Mouse (Mus musculus) embryonic facial prominence, embryonic 13.5 days (tissue): Measurements from ENCODE around the gene Lztr1. TPM values are rescaled to one million over a fixed set of nuclear protein-coding genes. Genes with fewer than 3 reads are reported as not detected.

Experiments used
- ATAC-seq: fragments of 200-750 bp; cut with Nextera tagmentation; 2 replicates; pipeline ENCODE4 v1.8.0; 2017; ENCODE audit warnings: low read depth; ENCODE audit not compliant: insufficient number of reproducible peaks, insufficient read depth, low FRiP score, low TSS enrichment
- H3K27ac ChIP-seq: fragments of 300-500 bp; sonication (generic); 2 replicates; pipeline ENCODE4 v1.5.1; 2015; ENCODE audit warnings: moderate library complexity, mild to moderate bottlenecking, inconsistent platforms
- H3K27me3 ChIP-seq: fragments of 300-500 bp; sonication (generic); 2 replicates; pipeline ENCODE4 v1.6.1; 2015; ENCODE audit warnings: mild to moderate bottlenecking, inconsistent platforms
- H3K36me3 ChIP-seq: fragments of 300-500 bp; sonication (generic); 2 replicates; pipeline ENCODE4 v1.6.1; 2015; ENCODE audit warnings: mild to moderate bottlenecking, inconsistent platforms
- H3K4me1 ChIP-seq: fragments of 300-500 bp; sonication (generic); 2 replicates; pipeline ENCODE4 v1.6.1; 2015; ENCODE audit warnings: inconsistent platforms
- H3K4me2 ChIP-seq: fragments of 300-500 bp; sonication (generic); 2 replicates; pipeline ENCODE4 v1.6.1; 2015; ENCODE audit warnings: moderate library complexity, mild to moderate bottlenecking, inconsistent platforms
- H3K4me3 ChIP-seq: fragments of 300-500 bp; sonication (generic); 2 replicates; pipeline ENCODE4 v1.5.1; 2015; ENCODE audit warnings: mild to moderate bottlenecking, inconsistent platforms
- H3K9ac ChIP-seq: fragments of 300-500 bp; sonication (generic); 2 replicates; pipeline ENCODE4 v1.6.1; 2015; ENCODE audit warnings: mild to moderate bottlenecking, inconsistent platforms
- H3K9me3 ChIP-seq: fragments of 300-500 bp; sonication (generic); 2 replicates; pipeline ENCODE4 v1.6.1; 2016; ENCODE audit warnings: inconsistent platforms
- WGBS: fragments of 180-500 bp; shearing (Covaris S2); methylation state at CpG from one replicate; pipeline ENCODE4 v1.1.7; 2015; ENCODE audit warnings: mixed read lengths; 5-methylcytosine and 5-hydroxymethylcytosine counted together
- polyA plus RNA-seq: library from polyadenylated mRNA; unstranded; fragments of >200 nt; fragmentation: Nextera tagmentation; extraction: Ambion mirVana; gene quantifications from 2 replicates; pipeline ENCODE4 v1.2.1, GENCODE M21; 2015

Lztr1 gene
- polyA plus RNA-seq, result 98.5 and 119 TPM in 2 replicates

DNA sequence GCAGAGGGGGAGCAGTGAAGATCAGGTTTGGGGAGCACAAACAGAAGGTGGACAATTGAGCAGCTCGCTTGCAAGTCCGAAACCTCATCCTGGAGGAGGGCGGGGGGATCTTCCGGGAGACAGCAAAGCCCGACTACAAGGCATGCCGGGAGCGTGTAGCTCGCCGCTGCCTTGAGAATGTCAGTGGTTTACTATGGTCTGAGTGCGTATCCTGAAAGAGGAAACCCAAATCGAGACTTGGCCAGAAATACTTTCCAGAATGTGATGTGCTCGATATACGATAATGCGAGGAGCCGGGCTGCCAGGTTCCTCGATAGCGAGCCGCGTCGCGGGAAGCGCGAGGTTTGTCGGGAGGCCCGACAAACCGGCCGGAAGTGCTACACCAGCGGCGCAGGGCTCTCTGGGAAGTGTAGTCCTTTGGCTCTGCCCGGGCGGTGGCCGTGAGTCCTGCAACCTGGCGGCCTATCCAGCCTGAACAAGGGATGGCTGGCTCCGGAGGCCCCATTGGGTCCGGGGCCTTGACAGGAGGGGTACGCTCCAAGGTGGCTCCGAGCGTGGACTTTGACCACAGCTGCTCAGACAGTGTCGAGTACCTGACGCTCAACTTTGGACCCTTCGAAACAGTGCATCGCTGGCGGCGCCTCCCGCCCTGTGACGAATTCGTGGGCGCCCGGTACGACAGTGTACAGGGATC is at the start of gene Lztr1:
Gene Lztr1 (plus strand): TSS at position 143 of the 694 bp plus-strand sequence.
- H3K9me3 ChIP-seq, result no peaks in the 10 kb centered on the region
- WGBS, result under 1% methylated on average over 50 of the region's 50 CpGs
- H3K4me2 ChIP-seq, result peak within 1 kb of the TSS; percentile 83
- H3K9ac ChIP-seq, result peak within 1 kb of the TSS; percentile 88
- peaks cover 28% of the 10 kb centered on the region for H3K36me3 ChIP-seq
- peak; percentile 91 for ATAC-seq
- H3K4me3 ChIP-seq, result peak within 1 kb of the TSS; percentile 82
- no peaks in the 10 kb centered on the region for H3K27me3 ChIP-seq
- H3K27ac ChIP-seq, result peak within 1 kb of the TSS; percentile 94
- H3K4me1 ChIP-seq, result peaks cover 11% of the 10 kb centered on the region

- Histone ChIP-seq H3K4me3 (no peak overlapping the region), H3K27me3 (no peaks in the 10 kb centered on the region), H3K9me3 (no peaks in the 10 kb centered on the region), H3K4me2 (no peak overlapping the region), H3K4me1 (peaks cover 15% of the 10 kb centered on the region), H3K9ac (no peak overlapping the region), H3K27ac (no peak overlapping the region), H3K36me3 (peaks cover 49% of the 10 kb centered on the region)
- ATAC-seq, result no peak
- 90% methylated on average over 4 of the region's 4 CpGs for WGBS
Measured at GRCm38 (mm10) chr16:17460254-17460653, 48.2 kb upstream of the Lztr1 start.

DNA sequence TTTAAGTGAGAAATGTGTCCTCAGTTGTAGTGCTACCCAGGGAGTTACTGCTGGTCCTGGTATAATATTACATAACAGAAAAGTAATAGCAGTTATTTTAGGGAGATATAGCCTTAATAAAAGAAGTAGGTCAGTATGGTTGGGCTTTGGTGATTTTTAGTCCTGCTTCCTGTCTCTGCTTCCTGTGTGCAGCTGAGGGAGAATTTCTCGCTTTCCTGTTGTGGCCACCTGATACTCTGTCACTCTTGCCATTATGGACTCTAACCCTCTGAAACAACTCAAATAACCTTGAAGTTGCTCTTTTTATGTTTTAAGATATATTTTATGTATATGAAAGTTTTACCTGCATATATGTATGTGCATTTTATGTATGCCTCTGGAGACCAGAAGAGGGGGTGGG is 46.9 kb upstream of the Lztr1 start:
- H3K4me2 ChIP-seq, result no peak overlapping the region
- 89% methylated on average over 1 of the region's 1 CpGs for WGBS
- ATAC-seq, result no peak
- H3K9ac ChIP-seq, result no peak overlapping the region
- H3K4me1 ChIP-seq, result peaks cover 7% of the 10 kb centered on the region; the same call in 1 of the 2 replicates
- H3K27ac ChIP-seq, result no peak overlapping the region
- H3K9me3 ChIP-seq, result no peaks in the 10 kb centered on the region
- no peak overlapping the region for H3K4me3 ChIP-seq
- H3K36me3 ChIP-seq, result peaks cover 39% of the 10 kb centered on the region
- H3K27me3 ChIP-seq, result no peaks in the 10 kb centered on the region

DNA sequence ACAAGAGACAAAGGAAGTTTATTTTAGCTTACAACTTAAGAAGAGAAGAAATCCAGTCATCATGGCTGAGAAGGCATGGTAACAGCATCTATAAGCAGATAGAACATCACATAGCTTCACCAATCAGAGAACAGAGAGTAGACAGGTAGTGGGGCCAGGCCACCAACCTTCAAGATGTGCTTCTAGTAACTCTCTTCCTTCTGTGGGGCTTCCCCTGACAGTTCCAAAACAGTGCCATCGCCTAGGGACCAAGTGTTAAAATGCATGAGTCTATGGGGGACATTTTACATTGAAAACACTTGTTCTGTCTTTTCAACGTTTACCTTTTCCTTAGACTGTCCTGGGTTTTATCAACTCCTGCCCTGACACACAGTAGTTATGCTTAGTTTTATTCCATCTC is 45.3 kb upstream of the Lztr1 start:
- no peaks in the 10 kb centered on the region for H3K4me1 ChIP-seq
- no peak overlapping the region for H3K4me2 ChIP-seq
- H3K9ac ChIP-seq, result no peak overlapping the region
- H3K27ac ChIP-seq, result no peak overlapping the region
- H3K9me3 ChIP-seq, result no peaks in the 10 kb centered on the region
- WGBS, result 92% methylated on average over 2 of the region's 2 CpGs
- H3K4me3 ChIP-seq, result no peak overlapping the region
- no peaks in the 10 kb centered on the region for H3K27me3 ChIP-seq
- no peak for ATAC-seq
- H3K36me3 ChIP-seq, result peaks cover 26% of the 10 kb centered on the region

DNA sequence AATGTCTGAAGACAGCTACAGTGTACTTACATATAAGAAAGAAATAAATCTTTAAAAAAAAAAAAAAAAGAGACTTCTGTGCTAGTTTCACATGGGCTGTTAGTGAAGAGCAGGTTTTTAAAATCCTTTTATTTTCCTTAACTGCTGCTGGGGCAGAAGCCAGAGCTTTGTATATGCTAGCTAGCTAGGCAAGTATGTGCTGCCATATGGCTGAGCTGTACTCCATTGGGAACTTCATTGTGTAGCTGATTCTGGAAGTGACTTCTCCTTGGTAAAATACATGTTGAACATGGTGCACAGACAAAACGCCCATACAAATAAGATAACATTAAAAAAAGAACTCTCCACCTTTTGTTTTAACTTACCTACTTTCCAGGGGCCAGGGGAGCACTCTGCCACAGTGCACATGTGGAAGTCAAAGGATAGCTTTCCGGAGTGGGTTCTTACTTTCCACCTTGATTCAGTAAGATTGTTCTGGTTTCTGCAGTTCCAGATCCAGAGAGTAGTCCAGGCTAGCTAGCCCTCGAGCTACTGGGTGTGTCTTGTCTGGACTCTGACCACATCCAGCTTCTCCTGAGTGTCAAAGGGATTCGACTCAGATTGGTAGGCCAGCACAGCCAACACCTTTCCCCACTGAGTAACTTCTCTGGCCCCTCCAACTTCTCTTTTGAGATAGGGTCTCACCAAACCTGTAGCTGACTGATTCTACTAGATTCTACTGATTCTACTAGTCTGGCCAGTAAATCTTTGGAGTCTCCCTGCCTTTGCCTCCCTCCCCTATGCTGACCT is 41.4 kb upstream of the Lztr1 start:
- Histone ChIP-seq H3K27me3 (no peaks in the 10 kb centered on the region), H3K9ac (no peak overlapping the region), H3K9me3 (no peaks in the 10 kb centered on the region), H3K27ac (no peak overlapping the region), H3K4me1 (no peaks in the 10 kb centered on the region), H3K36me3 (peaks cover 33% of the 10 kb centered on the region), H3K4me3 (no peak overlapping the region), H3K4me2 (no peak overlapping the region)
- ATAC-seq, result no peak
- WGBS, result 84% methylated on average over 4 of the region's 4 CpGs

- Histone ChIP-seq H3K4me2 (no peak overlapping the region), H3K4me1 (peaks cover 4% of the 10 kb centered on the region; the same call in 1 of the 2 replicates), H3K36me3 (peaks cover 53% of the 10 kb centered on the region), H3K9ac (no peak overlapping the region), H3K27me3 (no peaks in the 10 kb centered on the region), H3K9me3 (no peaks in the 10 kb centered on the region), H3K27ac (no peak overlapping the region), H3K4me3 (no peak overlapping the region)
- WGBS, result 87% methylated on average over 6 of the region's 6 CpGs
- no peak for ATAC-seq
Measured at GRCm38 (mm10) chr16:17472498-17472897, 36.0 kb upstream of the Lztr1 start.

GRCm38 (mm10) chr16:17474091-17474490 is 34.4 kb upstream of the Lztr1 start:
- no peaks in the 10 kb centered on the region for H3K9me3 ChIP-seq
- no peak overlapping the region for H3K4me3 ChIP-seq
- no peak overlapping the region for H3K9ac ChIP-seq
- no peak overlapping the region for H3K4me2 ChIP-seq
- H3K36me3 ChIP-seq, result peaks cover 55% of the 10 kb centered on the region
- H3K27ac ChIP-seq, result no peak overlapping the region
- H3K4me1 ChIP-seq, result peaks cover 4% of the 10 kb centered on the region; the same call in 1 of the 2 replicates
- ATAC-seq, result no peak
- no peaks in the 10 kb centered on the region for H3K27me3 ChIP-seq

- H3K36me3 ChIP-seq, result peaks cover 54% of the 10 kb centered on the region
- ATAC-seq, result no peak
- H3K4me1 ChIP-seq, result peaks cover 4% of the 10 kb centered on the region; the same call in 1 of the 2 replicates
- no peak overlapping the region for H3K4me3 ChIP-seq
- WGBS, result 82% methylated on average over 2 of the region's 2 CpGs
- H3K4me2 ChIP-seq, result no peak overlapping the region
- H3K27ac ChIP-seq, result no peak overlapping the region
- no peaks in the 10 kb centered on the region for H3K9me3 ChIP-seq
- no peak overlapping the region for H3K9ac ChIP-seq
- no peaks in the 10 kb centered on the region for H3K27me3 ChIP-seq
Measured at GRCm38 (mm10) chr16:17474761-17475160, 33.7 kb upstream of the Lztr1 start.

DNA sequence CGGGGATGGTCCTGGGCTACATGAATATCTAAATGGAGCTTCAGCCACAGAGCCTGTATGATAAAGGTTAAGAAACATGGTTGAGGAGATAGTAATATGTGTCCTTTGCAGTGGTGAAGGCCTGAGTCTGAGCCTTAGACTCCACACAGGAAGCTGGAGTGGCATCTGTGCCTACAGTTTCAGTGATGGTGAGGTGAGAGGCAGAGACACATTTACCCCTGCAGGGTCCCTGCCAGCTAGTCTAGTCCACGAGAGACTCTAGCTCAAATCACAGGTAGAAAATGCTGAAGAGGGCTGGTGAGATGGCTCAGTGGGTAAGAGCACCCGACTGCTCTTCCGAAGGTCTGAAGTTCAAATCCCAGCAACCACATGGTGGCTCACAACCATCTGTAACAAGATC is 33.2 kb upstream of the Lztr1 start:
- Histone ChIP-seq H3K9ac (no peak overlapping the region), H3K4me3 (no peak overlapping the region), H3K4me2 (no peak overlapping the region), H3K36me3 (peaks cover 49% of the 10 kb centered on the region), H3K9me3 (no peaks in the 10 kb centered on the region), H3K27me3 (no peaks in the 10 kb centered on the region), H3K27ac (no peak overlapping the region), H3K4me1 (peaks cover 4% of the 10 kb centered on the region; the same call in 1 of the 2 replicates)
- ATAC-seq, result no peak
- 94% methylated on average over 4 of the region's 4 CpGs for WGBS

DNA sequence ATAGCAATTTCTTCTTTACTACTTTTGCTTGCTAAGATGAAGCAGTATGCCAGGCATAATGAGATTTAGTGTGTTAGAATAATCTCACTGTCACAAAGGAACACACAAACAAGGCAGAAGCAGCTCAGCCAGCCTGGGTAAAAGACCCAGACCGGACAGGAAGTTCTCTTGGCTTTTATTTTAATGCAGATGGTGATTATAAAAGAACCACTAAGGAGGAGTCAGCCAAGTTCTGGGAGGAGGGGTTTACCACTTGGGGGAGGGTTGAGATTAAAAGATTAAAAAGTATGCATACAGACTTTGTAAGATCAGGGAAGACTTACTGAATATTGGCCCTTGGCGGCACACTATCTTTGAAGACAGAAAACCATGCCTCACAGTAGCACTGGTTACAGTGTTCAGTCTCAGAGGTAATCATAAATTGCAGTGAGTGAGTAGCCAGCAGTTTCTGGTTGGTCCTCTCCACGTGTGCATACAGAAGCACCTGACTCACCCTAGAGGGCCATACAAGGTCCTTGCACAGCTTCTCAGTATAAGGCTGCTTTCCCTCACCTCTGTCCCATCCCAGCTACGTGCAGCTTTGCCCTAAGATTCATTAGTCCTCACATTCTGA is 30.1 kb upstream of the Lztr1 start:
- no peaks in the 10 kb centered on the region for H3K9me3 ChIP-seq
- peaks cover 49% of the 10 kb centered on the region for H3K36me3 ChIP-seq
- H3K27me3 ChIP-seq, result no peaks in the 10 kb centered on the region
- no peak overlapping the region for H3K4me3 ChIP-seq
- no peak overlapping the region for H3K27ac ChIP-seq
- 0 out of 2 replicates have a peak, but pooled peaks cover 4% of the 10 kb centered on the region for H3K4me1 ChIP-seq
- no peak for ATAC-seq
- 86% methylated on average over 4 of the region's 4 CpGs for WGBS
- H3K9ac ChIP-seq, result no peak overlapping the region
- no peak overlapping the region for H3K4me2 ChIP-seq

DNA sequence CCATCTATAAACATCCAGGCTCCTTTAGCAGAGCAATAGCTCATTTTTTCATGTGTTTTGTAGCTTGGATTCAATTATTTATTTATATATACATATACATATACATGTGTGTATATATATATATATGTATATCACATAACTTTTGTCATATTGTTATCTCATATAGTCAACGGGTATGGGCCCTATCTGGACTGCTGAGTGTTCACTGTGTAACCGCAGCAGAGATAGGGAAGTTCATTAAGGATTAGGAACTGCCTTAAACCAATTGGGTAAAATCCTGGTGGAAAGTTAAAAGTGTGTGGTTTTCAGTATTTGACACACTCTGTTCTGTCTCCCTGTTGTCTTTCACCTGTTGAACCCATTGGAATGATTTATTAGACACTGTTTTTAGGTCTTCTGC is 27.0 kb upstream of the Lztr1 start:
- Histone ChIP-seq H3K4me2 (no peak overlapping the region), H3K9ac (no peak overlapping the region), H3K4me1 (peaks cover 6% of the 10 kb centered on the region; the same call in 1 of the 2 replicates), H3K9me3 (no peaks in the 10 kb centered on the region), H3K27ac (no peak overlapping the region), H3K4me3 (no peak overlapping the region), H3K36me3 (peaks cover 68% of the 10 kb centered on the region), H3K27me3 (no peaks in the 10 kb centered on the region)
- ATAC-seq, result no peak
- WGBS, result 93% methylated on average over 2 of the region's 2 CpGs
